Mouse (Mus musculus): Measurements from ENCODE around the gene Tulp4. TPM values are rescaled to one million over a fixed set of nuclear protein-coding genes. Genes with fewer than 3 reads are reported as not detected.

The Tulp4 gene
- polyA plus RNA-seq, 1 experiment from 2014 or later, result 212 TPM

- Histone ChIP-seq H3K36me3 (ENCODE audit: control insufficient read depth, insufficient read depth, low read length) (peaks cover 36% of the 10 kb centered on the region), H3K27ac (replicated peaks; ENCODE audit: low read depth, low read length) (no peak overlapping the region), H3K4me2 (ENCODE audit: low read length) (no peak overlapping the region), H3K27me3 (ENCODE audit: control insufficient read depth, insufficient read depth, low read length) (no peaks in the 10 kb centered on the region), H3K9me3 (ENCODE audit: control insufficient read depth, low read length) (no peaks in the 10 kb centered on the region), H3K4me1 (ENCODE audit: control insufficient read depth, insufficient read depth, low read length) (no peaks in the 10 kb centered on the region), H3K4me3 (replicated peaks; ENCODE audit: low read depth, low read length) (no peak overlapping the region), H3K9ac (replicated peaks; ENCODE audit: low read length) (no peak overlapping the region)
- DNase-seq, result no peak
- ATAC-seq (ENCODE audit: low FRiP score, low TSS enrichment), result no peak
- WGBS, result 72% methylated on average over 4 of the region's 4 CpGs
Observed at GRCm38 (mm10) chr17:6182715-6183114, 76.5 kb downstream of the Tulp4 start.

- H3K4me2 ChIP-seq (ENCODE audit: low read length), result no peak overlapping the region
- 94% methylated on average over 4 of the region's 4 CpGs for WGBS
- no peak overlapping the region for H3K27ac ChIP-seq (replicated peaks; ENCODE audit: low read depth, low read length)
- peaks cover 47% of the 10 kb centered on the region for H3K36me3 ChIP-seq (ENCODE audit: control insufficient read depth, insufficient read depth, low read length)
- ATAC-seq (ENCODE audit: low FRiP score, low TSS enrichment), result no peak
- no peaks in the 10 kb centered on the region for H3K4me1 ChIP-seq (ENCODE audit: control insufficient read depth, insufficient read depth, low read length)
- H3K9me3 ChIP-seq (ENCODE audit: control insufficient read depth, low read length), result no peaks in the 10 kb centered on the region
- DNase-seq, result no peak
- H3K4me3 ChIP-seq (replicated peaks; ENCODE audit: low read depth, low read length), result no peak overlapping the region
- H3K9ac ChIP-seq (replicated peaks; ENCODE audit: low read length), result no peak overlapping the region
- no peaks in the 10 kb centered on the region for H3K27me3 ChIP-seq (ENCODE audit: control insufficient read depth, insufficient read depth, low read length)
Observed at GRCm38 (mm10) chr17:6186651-6187050, 80.4 kb downstream of the Tulp4 start.

GRCm38 (mm10) chr17:6187183-6187582 is 80.9 kb downstream of the Tulp4 start:
- no peak overlapping the region for H3K27ac ChIP-seq (replicated peaks; ENCODE audit: low read depth, low read length)
- no peak overlapping the region for H3K4me2 ChIP-seq (ENCODE audit: low read length)
- no peaks in the 10 kb centered on the region for H3K4me1 ChIP-seq (ENCODE audit: control insufficient read depth, insufficient read depth, low read length)
- WGBS, result 95% methylated on average over 8 of the region's 8 CpGs
- ATAC-seq (ENCODE audit: low FRiP score, low TSS enrichment), result no peak
- no peak for DNase-seq
- peaks cover 52% of the 10 kb centered on the region for H3K36me3 ChIP-seq (ENCODE audit: control insufficient read depth, insufficient read depth, low read length)
- H3K9ac ChIP-seq (replicated peaks; ENCODE audit: low read length), result no peak overlapping the region
- no peak overlapping the region for H3K4me3 ChIP-seq (replicated peaks; ENCODE audit: low read depth, low read length)
- no peaks in the 10 kb centered on the region for H3K9me3 ChIP-seq (ENCODE audit: control insufficient read depth, low read length)
- no peaks in the 10 kb centered on the region for H3K27me3 ChIP-seq (ENCODE audit: control insufficient read depth, insufficient read depth, low read length)

- H3K4me3 ChIP-seq (replicated peaks; ENCODE audit: low read depth, low read length), result no peak overlapping the region
Observed at GRCm38 (mm10) chr17:6189207-6189606, 83.0 kb downstream of the Tulp4 start.

GRCm38 (mm10) chr17:6192275-6192674 is 86.0 kb downstream of the Tulp4 start:
- no peak for DNase-seq
- Histone ChIP-seq H3K9me3 (ENCODE audit: control insufficient read depth, low read length) (no peaks in the 10 kb centered on the region), H3K36me3 (ENCODE audit: control insufficient read depth, insufficient read depth, low read length) (peaks cover 49% of the 10 kb centered on the region), H3K27me3 (ENCODE audit: control insufficient read depth, insufficient read depth, low read length) (no peaks in the 10 kb centered on the region), H3K4me2 (ENCODE audit: low read length) (no peak overlapping the region), H3K4me1 (ENCODE audit: control insufficient read depth, insufficient read depth, low read length) (no peaks in the 10 kb centered on the region), H3K27ac (replicated peaks; ENCODE audit: low read depth, low read length) (no peak overlapping the region), H3K4me3 (replicated peaks; ENCODE audit: low read depth, low read length) (no peak overlapping the region), H3K9ac (replicated peaks; ENCODE audit: low read length) (no peak overlapping the region)
- WGBS, result 81% methylated on average over 6 of the region's 6 CpGs
- no peak for ATAC-seq (ENCODE audit: low FRiP score, low TSS enrichment)

More at GRCm38 (mm10) chr17:6189207-6189606, 83.0 kb downstream of the Tulp4 start:
- Histone ChIP-seq H3K36me3 (ENCODE audit: control insufficient read depth, insufficient read depth, low read length) (peaks cover 61% of the 10 kb centered on the region), H3K4me2 (ENCODE audit: low read length) (no peak overlapping the region), H3K27ac (replicated peaks; ENCODE audit: low read depth, low read length) (no peak overlapping the region), H3K4me1 (ENCODE audit: control insufficient read depth, insufficient read depth, low read length) (no peaks in the 10 kb centered on the region), H3K9me3 (ENCODE audit: control insufficient read depth, low read length) (no peaks in the 10 kb centered on the region), H3K27me3 (ENCODE audit: control insufficient read depth, insufficient read depth, low read length) (no peaks in the 10 kb centered on the region), H3K9ac (replicated peaks; ENCODE audit: low read length) (no peak overlapping the region)
- ATAC-seq (ENCODE audit: low FRiP score, low TSS enrichment) (no peak), DNase-seq (no peak)
- 95% methylated on average over 5 of the region's 5 CpGs for WGBS

- Histone ChIP-seq H3K27ac (replicated peaks; ENCODE audit: low read depth, low read length) (no peak overlapping the region), H3K9me3 (ENCODE audit: control insufficient read depth, low read length) (no peaks in the 10 kb centered on the region), H3K9ac (replicated peaks; ENCODE audit: low read length) (no peak overlapping the region), H3K36me3 (ENCODE audit: control insufficient read depth, insufficient read depth, low read length) (peaks cover 50% of the 10 kb centered on the region), H3K27me3 (ENCODE audit: control insufficient read depth, insufficient read depth, low read length) (no peaks in the 10 kb centered on the region), H3K4me2 (ENCODE audit: low read length) (no peak overlapping the region), H3K4me1 (ENCODE audit: control insufficient read depth, insufficient read depth, low read length) (no peaks in the 10 kb centered on the region), H3K4me3 (replicated peaks; ENCODE audit: low read depth, low read length) (no peak overlapping the region)
- DNase-seq (no peak), ATAC-seq (ENCODE audit: low FRiP score, low TSS enrichment) (no peak)
- WGBS, result 86% methylated on average over 1 of the region's 1 CpGs
Observed at GRCm38 (mm10) chr17:6195390-6195789, 89.2 kb downstream of the Tulp4 start.

- no peaks in the 10 kb centered on the region for H3K9me3 ChIP-seq (ENCODE audit: control insufficient read depth, low read length)
- 75% methylated on average over 7 of the region's 7 CpGs for WGBS
- no peak overlapping the region for H3K4me2 ChIP-seq (ENCODE audit: low read length)
- DNase-seq (no peak), ATAC-seq (ENCODE audit: low FRiP score, low TSS enrichment) (no peak)
- peaks cover 51% of the 10 kb centered on the region for H3K36me3 ChIP-seq (ENCODE audit: control insufficient read depth, insufficient read depth, low read length)
- H3K27me3 ChIP-seq (ENCODE audit: control insufficient read depth, insufficient read depth, low read length), result no peaks in the 10 kb centered on the region
- H3K27ac ChIP-seq (replicated peaks; ENCODE audit: low read depth, low read length), result no peak overlapping the region
- H3K4me3 ChIP-seq (replicated peaks; ENCODE audit: low read depth, low read length), result no peak overlapping the region
- H3K9ac ChIP-seq (replicated peaks; ENCODE audit: low read length), result no peak overlapping the region
- no peaks in the 10 kb centered on the region for H3K4me1 ChIP-seq (ENCODE audit: control insufficient read depth, insufficient read depth, low read length)
Observed at GRCm38 (mm10) chr17:6197491-6197890, 91.3 kb downstream of the Tulp4 start.

- no peak for ATAC-seq (ENCODE audit: low FRiP score, low TSS enrichment)
- H3K9ac ChIP-seq (replicated peaks; ENCODE audit: low read length), result no peak overlapping the region
Observed at GRCm38 (mm10) chr17:6198670-6199069, 92.4 kb downstream of the Tulp4 start.

GRCm38 (mm10) chr17:6199166-6199565 is 92.9 kb downstream of the Tulp4 start:
- Histone ChIP-seq H3K27ac (replicated peaks; ENCODE audit: low read depth, low read length) (no peak overlapping the region), H3K9me3 (ENCODE audit: control insufficient read depth, low read length) (no peaks in the 10 kb centered on the region), H3K9ac (replicated peaks; ENCODE audit: low read length) (no peak overlapping the region), H3K4me3 (replicated peaks; ENCODE audit: low read depth, low read length) (no peak overlapping the region), H3K27me3 (ENCODE audit: control insufficient read depth, insufficient read depth, low read length) (no peaks in the 10 kb centered on the region), H3K36me3 (ENCODE audit: control insufficient read depth, insufficient read depth, low read length) (peaks cover 60% of the 10 kb centered on the region), H3K4me1 (ENCODE audit: control insufficient read depth, insufficient read depth, low read length) (no peaks in the 10 kb centered on the region), H3K4me2 (ENCODE audit: low read length) (no peak overlapping the region)
- WGBS, result 71% methylated on average over 4 of the region's 4 CpGs
- no peak for DNase-seq
- no peak for ATAC-seq (ENCODE audit: low FRiP score, low TSS enrichment)

More at GRCm38 (mm10) chr17:6198670-6199069, 92.4 kb downstream of the Tulp4 start:
- Histone ChIP-seq H3K4me3 (replicated peaks; ENCODE audit: low read depth, low read length) (no peak overlapping the region), H3K4me2 (ENCODE audit: low read length) (no peak overlapping the region), H3K9me3 (ENCODE audit: control insufficient read depth, low read length) (no peaks in the 10 kb centered on the region), H3K36me3 (ENCODE audit: control insufficient read depth, insufficient read depth, low read length) (peaks cover 55% of the 10 kb centered on the region), H3K27me3 (ENCODE audit: control insufficient read depth, insufficient read depth, low read length) (no peaks in the 10 kb centered on the region), H3K27ac (replicated peaks; ENCODE audit: low read depth, low read length) (no peak overlapping the region), H3K4me1 (ENCODE audit: control insufficient read depth, insufficient read depth, low read length) (no peaks in the 10 kb centered on the region)
- 89% methylated on average over 6 of the region's 6 CpGs for WGBS
- no peak for DNase-seq

Data from midbrain, embryonic 14.5 days (tissue).